Comparison of ENCODE assay signal across 31 mouse cellular contexts in the genomic region with DNA sequence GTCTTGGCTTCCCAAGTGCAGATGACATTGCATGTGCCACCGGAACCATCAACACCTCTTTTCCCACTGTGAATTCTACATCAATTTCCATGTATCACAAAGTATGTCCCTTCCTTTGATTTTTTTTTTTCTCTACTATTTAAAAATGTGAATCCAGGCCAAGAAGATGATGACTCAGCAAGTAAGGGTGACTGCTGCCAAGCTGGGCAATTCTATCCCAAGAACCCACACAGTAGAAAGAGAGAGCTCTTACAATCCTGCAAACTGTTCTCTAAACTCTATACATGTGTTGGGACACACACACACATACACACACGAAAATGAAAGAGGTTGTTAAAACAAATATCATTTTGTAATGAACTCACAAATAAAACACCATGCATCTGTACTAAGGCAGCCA. TPM values are rescaled to one million over a fixed set of nuclear protein-coding genes. Genes with fewer than 3 reads are reported as not detected.
A peak's percentile ranks its signal among the peaks of the same experiment; 100 is the strongest.
DNase-seq lines count a peak whose midpoint lies in the region; TF ChIP-seq lines count a peak whose summit lies in the region.
"Had no signal": no experiment of that assay in that cellular context is flagged by ENCODE, and none has a peak within 500 bp of the region (broad histone marks: within the 10 kb centered on the region; RNA-seq: fewer than 3 reads in every experiment).

No protein-coding gene starts in this region.

- H3K27ac ChIP-seq in layer of hippocampus, adult 2 months, result peak overlapping the region; percentile 72
- H3K27ac ChIP-seq: embryonic facial prominence, embryonic 12.5 days; forebrain, embryonic 12.5 days; hindbrain, embryonic 12.5 days; limb, embryonic 15.5 days; liver, embryonic 14.5 days; lung, embryonic 15.5 days; neural tube, embryonic 12.5 days; stomach, postnatal 0 days had no signal

- no peak overlapping the region for H3K4me3 ChIP-seq in layer of hippocampus, adult 2 months
- H3K4me3 ChIP-seq: embryonic facial prominence, embryonic 12.5 days; forebrain, embryonic 12.5 days; hindbrain, embryonic 12.5 days; limb, embryonic 15.5 days; lung, embryonic 15.5 days; megakaryocyte, embryonic 14.5 days; neural tube, embryonic 12.5 days had no signal

- peak; percentile 11 to 22 for DNase-seq in cerebellum, postnatal 25 days
- DNase-seq in cerebellum, adult 11 months, result no peak
- no peak for DNase-seq in layer of hippocampus, adult 2 months (ENCODE audit: low spot score in 2 of 2)
- no peak for DNase-seq in layer of hippocampus, adult 11-12 months (ENCODE audit: low spot score)
- DNase-seq in 3T3-L1 (ENCODE audit: low read depth, low spot score), result peak; percentile 63
- peak; percentile 49 for DNase-seq in NIH3T3 (ENCODE audit: low read depth)
- no peak for DNase-seq in embryo, embryonic 9.5 days (ENCODE audit: extremely low spot score)
- no peak for DNase-seq in ovary, postnatal 10 days (ENCODE audit: low spot score)
- DNase-seq: adrenal gland, postnatal 14 days; cerebellum, postnatal 10 days; gastrocnemius, postnatal 10 days; kidney, adult 18-20 months; kidney, postnatal 10 days; layer of hippocampus, postnatal 36 days; lung, postnatal 36 days; midbrain, embryonic 14.5 days; retina, postnatal 1 day had no signal

- no peak for TF ChIP-seq CTCF in layer of hippocampus, adult 2 months (conservative IDR thresholded peaks at IDR 0.05)

RNA-seq across cellular contexts. Expression of a gene that starts 15.1 kb away (rescaled TPM):
- 100 to 1,000 TPM; 261 to 264 TPM for total RNA-seq in layer of hippocampus, adult 2 months (2021)
- total RNA-seq: G1E had no signal

RNA-seq across cellular contexts. Expression of a gene that starts 34.5 kb away (rescaled TPM):
- not detected for total RNA-seq in layer of hippocampus, adult 2 months (2021)
- total RNA-seq: adrenal gland, postnatal 14 days; gastrocnemius, postnatal 10 days; granulocyte monocyte progenitor cell, adult 5-6 weeks; heart, postnatal 25 days; layer of hippocampus, adult 8-10 months; layer of hippocampus, postnatal 36 days; left cerebral cortex, postnatal 36 days had no signal

Comparison
In these comparisons a context has a peak if more than half of its experiments do, and no peak if none do; other contexts are left out.
1. DNase-seq: peak in cerebellum, postnatal 25 days (2 of 2), 3T3-L1 (single experiment) and NIH3T3 (single experiment); none in cerebellum, adult 11 months (single experiment), layer of hippocampus, adult 2 months (0 of 2), layer of hippocampus, adult 11-12 months (single experiment), embryo, embryonic 9.5 days (single experiment) and ovary, postnatal 10 days (single experiment).